Mouse (Mus musculus): Measurements from ENCODE around the gene Uso1. TPM values are rescaled to one million over a fixed set of nuclear protein-coding genes. Genes with fewer than 3 reads are reported as not detected.

Gene Uso1
- polyA plus RNA-seq, 1 experiment from 2014 or later = 44.7 TPM

- Histone ChIP-seq H3K4me3 (no peak overlapping the region), H3K27ac (no peak overlapping the region), H3K27me3 (ENCODE audit: low read depth, poor library complexity, severe bottlenecking) (no peaks in the 10 kb centered on the region), H3K36me3 (no peaks in the 10 kb centered on the region; the same call in 1 of the 2 replicates), H3K9me3 (replicated peaks) (no peaks in the 10 kb centered on the region), H3K4me1 (no peaks in the 10 kb centered on the region)
- no peak for DNase-seq (ENCODE audit: low spot score)
- 74% methylated on average over 8 of the region's 8 CpGs for WGBS
Observed at GRCm38 (mm10) chr5:92210205-92210604, 72.5 kb downstream of the Uso1 start.

DNA sequence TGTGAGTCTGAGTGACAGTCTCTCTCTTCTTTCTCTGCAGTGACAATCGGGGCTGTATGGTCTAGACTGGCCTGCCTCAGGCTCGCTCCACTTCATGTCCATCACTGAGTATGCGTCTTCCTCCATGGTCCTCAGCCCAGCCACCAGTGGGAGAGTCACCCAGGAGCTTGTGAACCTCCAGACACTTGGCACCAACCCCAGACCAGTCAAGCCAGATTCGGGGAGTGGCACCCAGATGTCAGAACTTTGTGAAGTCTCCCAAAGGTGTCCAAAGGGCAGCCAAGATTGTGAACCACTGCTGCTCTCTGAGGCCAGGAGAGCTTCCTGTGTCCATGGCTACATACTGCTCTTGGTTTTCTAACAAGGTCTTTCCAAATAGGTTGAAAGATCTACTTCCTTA is 74.5 kb downstream of the Uso1 start:
- Histone ChIP-seq H3K27me3 (ENCODE audit: low read depth, poor library complexity, severe bottlenecking) (no peaks in the 10 kb centered on the region), H3K36me3 (no peaks in the 10 kb centered on the region), H3K4me3 (no peak overlapping the region), H3K27ac (no peak overlapping the region), H3K4me1 (no peaks in the 10 kb centered on the region), H3K9me3 (replicated peaks) (no peaks in the 10 kb centered on the region)
- no peak for DNase-seq (ENCODE audit: low spot score)
- 88% methylated on average over 4 of the region's 4 CpGs for WGBS

- no peaks in the 10 kb centered on the region for H3K27me3 ChIP-seq (ENCODE audit: low read depth, poor library complexity, severe bottlenecking)
- 96% methylated on average over 4 of the region's 4 CpGs for WGBS
- H3K36me3 ChIP-seq = no peaks in the 10 kb centered on the region
Observed at GRCm38 (mm10) chr5:92215308-92215707, 77.6 kb downstream of the Uso1 start, which contains the start of gene U90926. U90926 (minus strand) TSS chr5:92215408.

DNA sequence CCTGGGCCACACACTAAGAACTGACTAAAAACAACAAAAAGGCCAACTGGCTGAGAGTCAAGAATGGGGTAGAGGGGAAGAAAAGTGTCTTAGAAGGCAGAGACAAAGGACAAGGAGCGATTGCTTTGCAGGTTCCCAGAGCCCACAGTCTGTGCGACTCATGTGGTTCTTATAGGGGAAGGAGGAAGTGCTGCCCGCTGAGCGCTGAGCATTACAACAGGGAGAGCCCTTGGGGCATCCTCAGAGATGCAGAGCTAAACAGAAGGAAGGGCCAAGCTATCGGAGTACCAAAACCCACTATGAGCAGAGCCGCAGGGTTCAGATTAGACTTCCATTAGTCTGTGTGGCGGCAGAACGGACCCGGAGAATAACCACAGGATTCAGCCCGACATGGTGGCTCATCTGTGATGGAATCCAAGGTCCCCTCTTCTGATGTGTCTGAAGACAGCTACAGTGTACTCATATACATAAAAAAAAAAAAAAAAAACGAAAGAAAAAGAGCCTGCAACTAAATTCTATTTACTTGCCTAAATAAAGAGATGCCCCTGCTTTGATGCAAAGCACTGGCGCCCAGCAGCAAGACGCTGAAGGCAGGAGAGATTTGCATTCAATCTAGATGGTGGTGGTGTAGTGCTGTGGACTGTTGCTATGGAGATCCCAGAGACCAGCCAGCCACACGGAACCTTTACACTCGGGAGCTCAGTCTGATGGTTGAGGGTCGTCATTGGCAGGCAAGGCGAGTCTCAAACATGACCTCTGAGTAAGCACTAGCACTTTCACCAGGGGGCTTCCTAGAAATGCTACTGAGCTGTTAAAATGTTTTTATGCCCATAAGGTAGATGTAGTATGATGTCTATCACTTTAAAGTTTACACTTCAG is 81.4 kb downstream of the Uso1 start:
- Histone ChIP-seq H3K9me3 (replicated peaks) (no peaks in the 10 kb centered on the region), H3K36me3 (no peaks in the 10 kb centered on the region), H3K27me3 (ENCODE audit: low read depth, poor library complexity, severe bottlenecking) (no peaks in the 10 kb centered on the region), H3K27ac (no peak overlapping the region), H3K4me1 (no peaks in the 10 kb centered on the region), H3K4me3 (no peak overlapping the region)
- no peak for DNase-seq (ENCODE audit: low spot score)
- WGBS = 64% methylated on average over 17 of the region's 17 CpGs

More at GRCm38 (mm10) chr5:92215308-92215707, 77.6 kb downstream of the Uso1 start, which contains the start of gene U90926:
- Histone ChIP-seq H3K9me3 (replicated peaks) (no peaks in the 10 kb centered on the region), H3K4me1 (no peaks in the 10 kb centered on the region), H3K27ac (no peak within 1 kb of the TSS), H3K4me3 (no peak within 1 kb of the TSS)
- no peak for DNase-seq (ENCODE audit: low spot score)

GRCm38 (mm10) chr5:92219826-92220225 is 82.1 kb downstream of the Uso1 start:
- 76% methylated on average over 6 of the region's 6 CpGs for WGBS
- H3K4me1 ChIP-seq = no peaks in the 10 kb centered on the region
- no peaks in the 10 kb centered on the region for H3K36me3 ChIP-seq
- DNase-seq (ENCODE audit: low spot score) = no peak
- no peaks in the 10 kb centered on the region for H3K27me3 ChIP-seq (ENCODE audit: low read depth, poor library complexity, severe bottlenecking)
- no peaks in the 10 kb centered on the region for H3K9me3 ChIP-seq (replicated peaks)
- no peak overlapping the region for H3K27ac ChIP-seq
- H3K4me3 ChIP-seq = no peak overlapping the region

DNA sequence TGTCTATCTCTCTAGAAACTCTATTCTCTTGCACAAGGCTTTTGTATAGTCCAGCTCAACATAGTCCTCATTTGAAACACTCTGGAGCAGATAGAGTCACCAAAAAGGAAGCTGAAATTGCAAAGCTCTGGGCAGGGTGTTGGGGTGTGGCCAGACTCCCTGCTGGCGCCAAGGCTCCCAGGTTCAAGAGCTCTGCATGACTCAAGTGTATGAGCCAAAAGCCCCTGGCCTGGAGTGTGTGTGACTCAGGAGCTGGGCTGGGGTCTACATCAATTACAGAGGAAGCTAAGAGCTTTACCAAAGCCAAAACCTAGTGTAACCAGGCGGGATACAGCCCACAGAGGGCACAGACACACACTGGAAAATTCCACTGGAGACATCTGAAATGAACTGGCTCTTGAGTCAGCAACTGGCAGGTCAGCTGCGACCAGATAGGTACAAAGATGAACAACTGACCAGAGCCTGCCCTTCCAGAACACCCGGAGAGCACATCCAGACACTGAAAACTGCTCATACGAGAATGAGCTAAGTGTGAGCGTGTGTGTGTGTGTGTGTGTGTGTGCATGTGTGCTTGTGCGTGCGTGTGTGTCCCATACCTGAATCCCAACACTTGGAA is 82.7 kb downstream of the Uso1 start:
- WGBS = 90% methylated on average over 8 of the region's 8 CpGs
- Histone ChIP-seq H3K27me3 (ENCODE audit: low read depth, poor library complexity, severe bottlenecking) (no peaks in the 10 kb centered on the region), H3K4me1 (no peaks in the 10 kb centered on the region)

DNA sequence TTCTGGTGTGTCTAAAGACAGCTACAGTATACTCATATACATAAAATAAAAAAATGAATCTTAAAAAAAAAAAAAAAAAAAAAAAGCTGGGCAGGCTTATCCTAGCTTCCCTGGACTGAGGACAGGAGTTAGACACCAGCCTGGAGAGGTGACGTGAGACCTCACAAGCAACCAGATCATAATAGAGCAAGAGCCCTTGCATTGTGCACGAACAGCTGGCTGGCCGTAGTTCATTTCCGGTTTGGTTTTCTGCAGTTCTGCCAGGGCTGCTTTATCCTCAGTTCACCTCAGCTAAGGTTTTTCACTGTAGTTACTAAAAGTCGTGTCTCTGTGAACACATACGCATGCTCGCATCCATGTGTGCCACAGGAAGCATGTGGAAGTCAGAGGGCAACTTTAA is 90.0 kb downstream of the Uso1 start:
- 90% methylated on average over 7 of the region's 7 CpGs for WGBS
- no peaks in the 10 kb centered on the region for H3K27me3 ChIP-seq (ENCODE audit: low read depth, poor library complexity, severe bottlenecking)
- H3K36me3 ChIP-seq = no peaks in the 10 kb centered on the region
- H3K4me1 ChIP-seq = no peaks in the 10 kb centered on the region
- no peak for DNase-seq (ENCODE audit: low spot score)
- no peak overlapping the region for H3K27ac ChIP-seq
- H3K9me3 ChIP-seq (replicated peaks) = no peaks in the 10 kb centered on the region
- no peak overlapping the region for H3K4me3 ChIP-seq

More for the DNA sequence above, 82.7 kb downstream of the Uso1 start:
- Histone ChIP-seq H3K36me3 (no peaks in the 10 kb centered on the region), H3K27ac (no peak overlapping the region), H3K9me3 (replicated peaks) (no peaks in the 10 kb centered on the region), H3K4me3 (no peak overlapping the region)
- no peak for DNase-seq (ENCODE audit: low spot score)

GRCm38 (mm10) chr5:92228776-92229175 is 91.0 kb downstream of the Uso1 start:
- Histone ChIP-seq H3K4me1 (no peaks in the 10 kb centered on the region), H3K27ac (no peak overlapping the region), H3K9me3 (replicated peaks) (no peaks in the 10 kb centered on the region), H3K27me3 (ENCODE audit: low read depth, poor library complexity, severe bottlenecking) (no peaks in the 10 kb centered on the region), H3K36me3 (no peaks in the 10 kb centered on the region), H3K4me3 (no peak overlapping the region)
- WGBS = 44% methylated on average over 10 of the region's 10 CpGs
- no peak for DNase-seq (ENCODE audit: low spot score)

- WGBS = 95% methylated on average over 3 of the region's 3 CpGs
- Histone ChIP-seq H3K27me3 (ENCODE audit: low read depth, poor library complexity, severe bottlenecking) (no peaks in the 10 kb centered on the region), H3K9me3 (replicated peaks) (no peaks in the 10 kb centered on the region)
Observed at GRCm38 (mm10) chr5:92229514-92229913, 91.8 kb downstream of the Uso1 start.

DNA sequence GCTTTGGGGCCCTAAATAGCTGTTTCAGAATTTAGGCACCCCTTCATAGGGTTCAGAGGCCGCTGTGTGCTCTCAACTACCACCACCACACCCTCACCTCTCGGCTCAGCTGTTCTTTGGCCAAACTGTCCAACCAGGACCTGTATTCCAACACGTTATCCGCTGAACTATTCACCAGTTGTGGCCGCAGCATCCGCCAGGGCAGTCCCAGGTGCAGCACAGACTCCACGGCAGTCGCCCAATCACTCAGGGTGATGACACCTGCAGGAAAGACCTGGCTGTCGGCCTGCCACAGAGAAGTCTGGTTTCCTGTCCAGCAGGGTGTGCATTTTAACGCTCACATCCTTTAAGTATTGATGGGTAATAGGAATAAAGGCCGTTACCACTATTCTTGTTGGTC is 92.6 kb downstream of the Uso1 start:
- DNase-seq (ENCODE audit: low spot score) = no peak
- Histone ChIP-seq H3K36me3 (no peaks in the 10 kb centered on the region), H3K27ac (no peak overlapping the region), H3K27me3 (ENCODE audit: low read depth, poor library complexity, severe bottlenecking) (no peaks in the 10 kb centered on the region), H3K9me3 (replicated peaks) (no peaks in the 10 kb centered on the region), H3K4me3 (no peak overlapping the region), H3K4me1 (no peaks in the 10 kb centered on the region)
- 88% methylated on average over 11 of the region's 11 CpGs for WGBS

More at GRCm38 (mm10) chr5:92229514-92229913, 91.8 kb downstream of the Uso1 start:
- Histone ChIP-seq H3K36me3 (no peaks in the 10 kb centered on the region), H3K4me3 (no peak overlapping the region), H3K4me1 (no peaks in the 10 kb centered on the region), H3K27ac (no peak overlapping the region)
- DNase-seq (ENCODE audit: low spot score) = no peak

GRCm38 (mm10) chr5:92231836-92232235 is 94.1 kb downstream of the Uso1 start:
- 88% methylated on average over 10 of the region's 10 CpGs for WGBS
- H3K4me1 ChIP-seq = no peaks in the 10 kb centered on the region
- H3K27ac ChIP-seq = no peak overlapping the region
- H3K27me3 ChIP-seq (ENCODE audit: low read depth, poor library complexity, severe bottlenecking) = no peaks in the 10 kb centered on the region
- H3K9me3 ChIP-seq (replicated peaks) = no peaks in the 10 kb centered on the region
- DNase-seq (ENCODE audit: low spot score) = no peak
- no peak overlapping the region for H3K4me3 ChIP-seq
- H3K36me3 ChIP-seq = no peaks in the 10 kb centered on the region

DNA sequence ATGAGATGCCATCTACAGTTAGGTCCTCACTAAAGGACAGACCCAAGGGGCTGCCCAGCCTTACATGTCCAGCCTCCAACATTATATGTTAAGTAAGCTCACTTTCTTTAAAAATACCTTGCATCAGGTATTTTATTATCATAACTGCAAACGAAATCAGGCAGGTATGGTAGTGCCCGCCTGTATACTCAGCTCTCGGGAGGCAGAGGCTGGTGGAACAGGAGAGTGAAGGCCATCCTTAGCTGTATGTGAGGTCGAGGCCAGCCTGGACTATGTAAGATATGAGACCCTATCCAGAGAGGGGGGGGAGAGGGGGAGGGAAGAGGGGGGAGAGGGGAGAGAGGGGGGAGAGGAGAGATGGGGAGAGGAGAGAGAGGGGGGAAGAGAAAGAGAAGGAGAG is 95.6 kb downstream of the Uso1 start:
- WGBS = 83% methylated on average over 4 of the region's 4 CpGs
- H3K36me3 ChIP-seq = no peaks in the 10 kb centered on the region
- DNase-seq (ENCODE audit: low spot score) = no peak
- H3K27me3 ChIP-seq (ENCODE audit: low read depth, poor library complexity, severe bottlenecking) = no peaks in the 10 kb centered on the region
- H3K9me3 ChIP-seq (replicated peaks) = no peaks in the 10 kb centered on the region
- no peak overlapping the region for H3K27ac ChIP-seq
- H3K4me3 ChIP-seq = no peak overlapping the region
- no peaks in the 10 kb centered on the region for H3K4me1 ChIP-seq

- DNase-seq (ENCODE audit: low spot score) = no peak
- no peaks in the 10 kb centered on the region for H3K36me3 ChIP-seq
- 63% methylated on average over 5 of the region's 5 CpGs for WGBS
- H3K27ac ChIP-seq = no peak overlapping the region
- H3K4me1 ChIP-seq = no peaks in the 10 kb centered on the region
- H3K27me3 ChIP-seq (ENCODE audit: low read depth, poor library complexity, severe bottlenecking) = no peaks in the 10 kb centered on the region
- no peak overlapping the region for H3K4me3 ChIP-seq
- H3K9me3 ChIP-seq (replicated peaks) = no peaks in the 10 kb centered on the region
Observed at GRCm38 (mm10) chr5:92234939-92235557, 97.3 kb downstream of the Uso1 start.
